Mouse (Mus musculus): ENCODE measurements at regions not wholly inside any gene's neighbourhood (a gene's known extent, or its start where the extent isn't known, plus 50 kb on each side); places are given as distances from the start of the nearest gene placed in this dataset.

DNA sequence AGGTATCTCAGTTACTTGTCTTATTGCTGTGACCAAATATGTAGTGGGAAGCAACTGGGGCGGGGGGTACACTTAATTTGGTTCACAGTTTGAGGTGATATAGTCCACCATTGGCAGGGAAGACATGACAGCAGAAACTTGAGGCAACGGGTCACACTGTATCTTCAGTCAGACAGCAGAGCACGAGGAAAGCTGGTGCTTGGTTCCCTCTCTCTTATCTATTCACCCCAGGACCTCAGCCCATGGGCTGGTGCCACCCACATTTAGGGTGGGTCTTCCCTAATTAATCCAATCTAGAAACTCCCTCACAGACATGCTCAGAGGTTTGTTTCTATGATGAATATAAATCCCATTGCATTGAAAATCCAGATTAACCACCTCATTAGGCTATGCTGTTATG lies 56.5 kb downstream of the Otud1 start:
- no peak for DNase-seq (ENCODE audit: extremely low spot score, low spot score)

DNA sequence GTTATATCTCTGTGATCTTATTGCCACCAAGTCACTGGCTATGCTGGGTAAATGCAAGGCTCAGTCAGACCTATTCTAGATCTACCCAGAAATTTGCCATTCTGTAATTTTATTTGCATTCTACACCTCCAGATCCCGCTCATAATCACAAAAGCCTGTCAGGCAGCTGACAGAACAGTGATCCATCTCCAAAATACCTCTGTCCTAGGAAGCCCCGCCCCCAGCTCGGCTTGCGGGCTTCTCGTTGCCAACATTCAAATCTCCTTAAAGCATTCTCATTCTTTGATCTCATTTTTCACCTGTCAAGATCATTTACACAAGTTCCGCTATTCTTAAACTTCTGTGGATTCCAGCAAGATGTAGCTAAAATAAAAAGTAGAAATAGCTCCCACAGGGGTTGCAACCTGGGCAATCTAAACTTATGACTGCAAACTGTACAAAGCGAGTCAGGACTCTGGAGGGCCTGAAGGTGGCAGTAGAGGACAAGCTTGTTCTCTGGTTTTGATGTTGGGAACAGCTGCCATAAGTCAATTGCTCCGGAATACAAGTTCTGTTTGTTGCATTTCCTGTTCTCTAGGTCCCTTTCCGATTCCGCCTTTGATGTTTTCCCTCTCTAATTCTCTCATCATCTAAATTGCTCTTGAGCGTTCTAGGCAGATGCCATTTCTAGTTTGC lies 58.1 kb downstream of the Otud1 start:
- peak; percentile 42 for DNase-seq (ENCODE audit: extremely low spot score, low spot score)

DNA sequence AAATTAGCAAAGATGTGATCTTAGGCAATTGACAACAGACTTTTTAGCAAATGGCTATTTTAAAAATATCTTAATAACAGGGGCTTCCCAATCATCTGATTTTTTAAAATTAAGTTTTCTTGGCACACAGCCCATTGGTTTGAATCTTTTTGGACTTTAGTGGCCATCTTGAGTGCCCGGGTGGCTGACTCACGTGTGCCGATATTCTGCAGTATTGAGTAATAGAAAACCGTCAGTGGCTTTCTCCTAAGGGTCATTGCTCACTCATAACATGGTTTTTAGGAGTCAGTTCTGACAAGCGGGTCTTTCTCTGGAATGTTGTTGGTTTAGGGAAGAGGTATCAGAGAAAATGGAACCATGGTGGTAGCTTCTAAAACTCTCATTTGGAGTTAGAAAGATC lies 58.8 kb downstream of the Otud1 start:
- no peak for DNase-seq (ENCODE audit: extremely low spot score, low spot score)

DNA sequence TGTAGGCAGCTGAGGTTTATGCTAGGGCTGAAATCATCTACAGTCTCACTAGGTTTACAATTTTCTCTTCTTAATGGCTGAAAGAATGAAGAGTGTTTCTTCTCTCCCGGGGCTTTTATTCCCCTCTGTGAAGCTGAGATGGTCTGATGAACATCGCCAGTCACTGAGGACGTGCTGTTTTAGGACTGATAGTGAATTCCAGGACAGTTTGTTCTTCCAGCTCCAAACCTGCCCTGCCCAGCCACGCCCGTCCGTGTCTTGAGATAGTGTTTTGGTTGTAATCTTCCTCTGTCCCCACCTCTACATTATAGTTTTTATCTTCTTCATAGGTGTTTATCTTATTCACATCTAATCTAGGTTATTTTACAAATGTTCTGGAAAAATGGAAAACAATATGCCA lies 68.5 kb downstream of the Otud1 start:
- DNase-seq (ENCODE audit: extremely low spot score, low spot score), result no peak

DNA sequence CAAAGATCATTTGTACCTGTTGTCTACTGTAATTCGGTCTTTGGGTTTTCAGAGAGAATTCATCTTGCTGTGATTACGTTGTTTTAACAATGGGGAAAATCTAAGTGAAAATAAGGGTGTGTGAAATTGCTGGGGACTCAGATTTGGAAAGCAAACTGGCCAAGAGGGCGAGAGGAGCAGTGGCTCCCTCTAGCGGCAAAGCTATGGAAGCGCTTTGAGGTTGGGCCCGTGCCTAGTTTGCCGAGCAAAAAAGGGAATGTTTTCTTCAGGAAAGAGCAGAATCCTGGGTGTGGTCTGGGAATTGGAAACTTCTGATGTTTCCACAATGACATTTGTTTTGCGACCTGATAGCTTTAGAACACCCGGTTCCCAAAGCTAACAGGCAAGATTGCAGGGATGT lies 69.4 kb downstream of the Otud1 start:
- peak; percentile 49 for DNase-seq (ENCODE audit: extremely low spot score, low spot score)

DNA sequence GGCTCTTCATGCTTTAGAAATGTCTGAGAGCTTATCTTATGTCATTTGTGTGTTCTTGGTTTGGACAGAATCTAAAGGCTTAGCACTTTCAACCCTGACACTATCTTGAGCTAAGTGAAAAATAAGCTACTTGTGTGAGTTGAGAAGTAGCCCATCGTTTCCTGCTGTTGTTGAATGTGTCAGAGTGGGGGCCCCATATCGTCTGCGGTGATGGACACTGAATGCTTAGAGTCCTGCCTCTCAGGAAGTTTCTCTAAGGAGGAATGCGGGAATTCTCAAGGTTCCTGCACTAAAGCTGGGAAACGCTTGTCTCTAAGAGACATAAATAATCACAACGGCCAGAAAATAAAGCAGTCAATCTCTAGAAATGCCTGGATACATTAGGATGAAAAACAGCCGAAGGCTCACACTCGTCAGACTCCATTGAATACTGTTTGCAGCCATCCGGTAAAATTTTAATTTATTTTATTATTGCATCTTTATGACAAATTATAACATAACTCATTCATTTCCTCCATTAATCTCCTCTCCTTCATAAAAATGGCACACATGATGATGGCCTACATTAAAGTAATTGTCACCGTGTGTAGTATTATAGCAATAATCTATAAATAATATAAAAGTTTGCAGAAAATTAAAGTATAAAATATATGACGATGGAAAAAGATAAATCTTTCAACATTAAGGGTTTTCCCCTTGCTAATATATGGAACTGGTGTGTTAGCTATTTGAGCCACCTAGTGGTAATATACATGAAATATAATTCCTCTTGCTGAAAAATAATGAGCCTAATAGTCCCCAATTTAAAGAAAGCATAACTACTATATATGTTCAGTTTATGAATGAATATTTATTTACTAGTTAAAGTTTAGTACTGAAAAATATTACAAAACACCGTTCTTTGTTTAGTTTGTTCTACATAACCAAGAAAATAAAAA lies 75.6 kb downstream of the Otud1 start:
- no peak for DNase-seq (ENCODE audit: extremely low spot score, low spot score)

DNA sequence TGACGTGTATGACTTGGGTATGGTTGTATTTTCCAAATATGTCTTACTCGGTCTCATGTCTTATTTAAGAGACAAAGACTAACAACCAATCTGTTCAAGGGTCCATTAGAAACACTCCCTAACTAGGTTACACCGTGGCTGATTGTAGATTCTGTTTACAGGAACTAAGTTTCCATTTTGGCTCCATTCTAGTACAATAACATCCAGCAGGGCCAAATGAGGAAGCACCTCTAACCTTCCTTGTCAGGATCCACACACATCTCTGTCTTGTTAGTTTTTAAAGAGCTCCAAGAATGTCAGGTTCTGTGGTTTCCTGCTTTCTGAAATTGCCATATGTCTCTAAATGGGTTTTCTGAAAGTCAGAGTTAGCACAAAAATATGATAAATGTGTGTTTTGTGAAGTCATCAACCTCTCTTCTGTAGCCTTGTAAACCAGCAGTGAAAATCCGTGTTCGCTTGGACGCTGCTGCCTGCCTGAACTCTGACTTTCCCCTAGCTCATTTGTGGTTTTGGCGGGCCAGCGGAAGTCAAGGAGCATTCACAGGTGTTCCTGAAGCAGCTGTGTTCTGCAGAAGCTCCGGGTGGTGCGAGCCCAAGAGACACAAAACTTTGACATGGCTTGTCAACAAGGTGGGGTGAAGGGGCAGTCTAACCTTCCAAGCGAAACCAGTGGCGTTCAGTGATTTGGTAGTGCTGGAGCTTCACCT lies 76.8 kb downstream of the Otud1 start:
- DNase-seq (ENCODE audit: extremely low spot score, low spot score), result no peak

DNA sequence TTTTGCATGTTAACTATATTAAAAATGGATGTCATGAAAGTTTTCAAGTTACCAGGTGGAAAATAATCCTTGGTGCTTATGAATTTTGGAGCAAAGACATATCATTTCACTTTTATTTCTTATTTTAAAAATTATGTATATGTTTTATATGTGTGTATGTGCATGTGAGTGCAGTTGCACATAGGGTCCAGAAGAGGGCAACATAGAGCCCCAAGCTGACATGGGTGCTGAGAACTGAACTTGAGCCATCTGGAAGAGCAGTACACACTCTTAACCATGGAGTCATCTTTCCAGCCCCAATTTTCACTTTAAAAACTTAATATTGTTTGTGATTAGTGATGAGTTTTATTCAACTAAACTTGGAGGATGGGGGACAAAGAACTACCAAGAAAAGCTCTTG lies 84.0 kb downstream of the Otud1 start:
- no peak for DNase-seq (ENCODE audit: extremely low spot score, low spot score)

DNA sequence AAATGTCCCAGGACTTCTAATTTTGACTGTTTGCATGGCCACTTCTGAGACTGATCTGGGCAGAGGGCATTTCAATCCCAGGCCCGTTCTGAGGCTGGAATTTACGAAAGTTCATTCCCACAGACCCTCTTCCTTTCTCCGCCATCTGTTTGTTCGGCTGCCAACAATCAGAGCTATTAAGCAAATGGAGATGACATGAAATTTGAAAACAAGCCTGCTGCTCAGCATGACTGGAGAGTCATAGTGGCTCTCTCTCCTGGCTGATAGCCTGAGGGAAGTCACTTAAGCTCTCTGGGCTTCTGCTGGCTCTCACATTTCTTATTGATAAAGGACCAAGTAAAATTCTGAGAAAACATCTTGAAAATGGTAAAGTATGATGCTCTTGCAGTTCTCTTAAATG lies 85.9 kb downstream of the Otud1 start:
- DNase-seq (ENCODE audit: extremely low spot score, low spot score), result no peak

DNA sequence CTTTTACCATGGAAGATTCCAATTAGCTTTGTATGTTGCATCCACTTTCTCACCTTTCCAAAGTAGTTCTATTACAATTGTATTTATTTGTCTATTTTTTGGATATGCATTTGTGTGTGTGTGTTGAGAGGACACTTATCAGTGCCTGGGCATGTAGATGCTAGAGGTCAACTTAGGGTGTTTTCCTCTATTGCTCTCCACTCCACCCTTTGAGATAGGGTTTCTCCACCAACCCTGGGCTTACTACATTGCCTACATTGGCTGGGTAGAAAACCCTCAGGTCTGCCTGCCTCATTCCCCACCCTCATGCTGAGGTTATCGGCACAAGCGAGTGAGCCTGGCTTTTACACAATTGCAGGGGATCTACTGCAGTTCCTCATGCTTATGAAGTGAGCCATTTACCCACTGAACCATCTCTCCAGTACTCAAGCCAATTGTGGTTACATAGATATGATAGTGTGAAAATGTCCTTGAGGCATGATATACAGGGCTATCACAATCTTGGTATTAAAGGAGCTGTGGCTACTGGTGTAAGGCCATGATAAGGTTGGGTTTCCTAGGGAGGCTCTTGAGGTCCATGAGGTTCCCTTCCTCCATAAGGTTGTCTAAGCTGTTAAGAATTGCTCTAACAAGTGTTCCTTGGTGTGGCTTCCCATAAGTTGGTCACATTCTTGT lies 87.6 kb downstream of the Otud1 start:
- no peak for DNase-seq (ENCODE audit: extremely low spot score, low spot score)

DNA sequence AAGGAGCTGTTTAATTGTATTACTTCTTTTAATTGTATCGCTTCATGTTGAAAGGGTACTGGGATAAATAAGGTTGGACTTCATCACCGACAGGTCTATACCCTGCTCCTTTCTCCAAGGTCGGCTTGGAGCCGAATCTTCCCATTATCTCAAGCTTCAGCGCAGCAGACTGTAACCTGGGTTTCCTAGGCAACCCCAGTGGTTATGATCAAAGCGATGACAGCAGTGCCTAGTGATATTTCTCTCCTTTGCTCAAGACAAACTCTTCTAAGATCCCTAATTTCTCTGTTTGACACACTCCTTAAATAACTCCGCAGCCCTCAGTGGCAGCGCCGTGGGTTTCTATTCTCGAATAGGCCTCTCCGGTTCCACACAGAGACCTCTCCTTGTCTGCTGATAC lies 95.2 kb downstream of the Otud1 start:
- no peak for DNase-seq (ENCODE audit: extremely low spot score, low spot score)

DNA sequence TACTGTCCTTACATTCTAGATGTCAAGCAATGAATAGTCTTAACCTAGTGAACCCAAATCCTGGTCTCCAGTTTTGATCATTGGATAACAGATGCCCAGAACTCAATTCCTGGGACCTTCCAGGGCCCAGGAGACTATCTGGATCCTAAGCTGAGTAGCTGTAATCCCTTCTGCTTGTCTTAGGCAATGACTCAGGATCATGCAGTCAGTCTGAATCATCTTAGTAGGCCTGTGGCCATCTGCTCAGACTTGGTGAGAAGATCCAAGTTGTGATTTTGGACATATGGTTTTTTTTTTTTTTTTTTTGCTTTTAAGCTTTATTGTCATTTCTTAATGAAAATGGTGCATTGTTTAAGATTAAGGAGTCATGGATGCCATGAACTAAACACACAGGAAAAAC lies 95.9 kb downstream of the Otud1 start:
- no peak for DNase-seq (ENCODE audit: extremely low spot score, low spot score)

DNA sequence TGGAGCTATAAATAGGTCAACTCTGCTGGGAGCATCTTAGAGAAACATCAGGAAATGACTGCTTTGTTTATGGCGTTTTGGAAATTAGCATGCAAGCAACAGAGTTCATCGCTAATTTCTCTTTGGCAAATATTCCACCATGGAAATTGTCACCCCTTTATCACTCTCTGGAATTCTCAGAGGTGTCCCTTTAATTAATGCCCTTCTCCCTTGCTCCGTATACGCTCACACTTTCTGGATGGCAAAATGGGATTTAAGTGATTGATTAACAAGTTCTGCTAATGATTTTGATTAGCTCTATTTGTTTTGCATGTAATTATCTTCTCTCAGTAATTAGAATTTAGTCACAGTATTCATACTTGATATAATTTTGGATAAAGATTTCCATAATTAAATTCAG lies 100.4 kb downstream of the Otud1 start:
- DNase-seq (ENCODE audit: extremely low spot score, low spot score), result no peak

DNA sequence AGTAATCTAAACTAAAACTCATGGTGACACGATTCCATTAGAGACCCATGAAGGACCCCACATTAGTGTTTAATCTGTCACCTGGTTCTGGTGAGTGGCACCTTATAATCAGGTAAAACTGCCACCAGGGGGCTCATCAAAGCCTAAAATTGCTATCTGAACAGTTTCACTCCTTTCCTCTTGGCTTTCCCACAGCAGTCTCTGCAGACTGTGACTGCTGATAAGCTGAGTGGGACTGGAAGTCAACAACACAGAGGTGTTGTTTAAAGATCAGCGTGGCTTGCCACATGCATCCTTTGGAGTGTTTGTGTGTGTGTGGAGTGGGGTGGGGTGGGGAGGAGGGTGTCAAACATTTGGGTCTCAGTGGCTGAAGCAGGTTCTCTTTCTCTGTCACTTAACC lies 101.6 kb downstream of the Otud1 start:
- DNase-seq (ENCODE audit: extremely low spot score, low spot score), result no peak

DNA sequence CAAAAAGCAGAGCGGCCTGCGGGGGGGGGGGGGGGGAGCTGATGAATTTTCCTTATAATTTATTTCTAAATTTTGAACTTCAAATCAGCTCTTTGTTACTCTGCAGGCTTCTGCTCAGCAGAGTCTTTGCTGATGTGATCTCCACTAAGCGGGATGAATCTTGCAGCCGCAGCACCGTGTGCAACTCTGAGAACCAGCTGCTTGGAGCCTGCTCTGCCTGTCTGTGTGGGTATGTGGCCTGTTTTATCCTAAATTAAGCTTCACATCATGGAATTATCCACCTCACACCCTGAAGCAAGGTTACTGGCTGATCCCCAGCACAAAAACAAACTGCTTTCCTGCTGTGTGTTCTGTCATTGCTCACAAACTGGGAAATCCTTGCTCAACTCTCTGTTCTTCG lies 102.0 kb downstream of the Otud1 start:
- DNase-seq (ENCODE audit: extremely low spot score, low spot score), result no peak

DNA sequence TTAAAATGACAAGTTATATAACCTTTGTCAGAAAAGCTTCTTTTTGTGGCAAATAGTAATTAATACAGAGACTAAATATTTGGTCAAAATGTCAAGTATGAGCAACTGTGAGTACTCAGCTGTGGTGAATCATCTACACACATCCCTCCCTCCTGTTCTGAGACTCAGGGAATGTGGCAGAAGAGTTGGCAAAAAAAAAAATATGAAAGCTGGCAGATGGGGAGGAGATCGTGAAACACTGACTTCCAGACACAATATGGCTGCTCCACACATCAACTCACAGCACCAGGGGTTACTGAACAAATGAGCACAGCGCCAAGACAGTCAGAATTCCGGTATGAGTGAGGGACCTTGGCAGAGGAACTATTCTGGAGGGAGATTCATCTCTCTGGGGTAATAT lies 105.4 kb downstream of the Otud1 start:
- DNase-seq (ENCODE audit: extremely low spot score, low spot score), result no peak

DNA sequence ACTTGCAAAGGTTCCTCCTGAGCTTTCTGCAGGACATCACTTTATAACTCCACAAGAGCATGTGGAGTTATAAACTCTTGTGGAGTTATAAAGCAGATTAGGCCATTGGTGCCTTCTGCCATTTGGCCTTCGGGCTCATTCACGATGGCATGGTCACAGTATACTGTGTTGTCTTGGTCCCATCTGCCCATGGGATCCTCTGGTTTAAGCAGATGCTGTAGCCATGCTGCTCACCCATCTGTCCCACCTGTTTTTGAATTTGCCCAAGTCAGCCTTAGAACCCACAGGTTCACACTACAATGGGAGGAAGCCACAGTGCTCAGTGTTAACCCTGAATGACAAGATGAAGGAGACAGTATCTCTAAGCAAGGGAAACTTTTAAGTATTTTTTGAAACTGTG lies 124.7 kb upstream of the Etl4 start:
- DNase-seq (ENCODE audit: extremely low spot score, low spot score), result no peak

DNA sequence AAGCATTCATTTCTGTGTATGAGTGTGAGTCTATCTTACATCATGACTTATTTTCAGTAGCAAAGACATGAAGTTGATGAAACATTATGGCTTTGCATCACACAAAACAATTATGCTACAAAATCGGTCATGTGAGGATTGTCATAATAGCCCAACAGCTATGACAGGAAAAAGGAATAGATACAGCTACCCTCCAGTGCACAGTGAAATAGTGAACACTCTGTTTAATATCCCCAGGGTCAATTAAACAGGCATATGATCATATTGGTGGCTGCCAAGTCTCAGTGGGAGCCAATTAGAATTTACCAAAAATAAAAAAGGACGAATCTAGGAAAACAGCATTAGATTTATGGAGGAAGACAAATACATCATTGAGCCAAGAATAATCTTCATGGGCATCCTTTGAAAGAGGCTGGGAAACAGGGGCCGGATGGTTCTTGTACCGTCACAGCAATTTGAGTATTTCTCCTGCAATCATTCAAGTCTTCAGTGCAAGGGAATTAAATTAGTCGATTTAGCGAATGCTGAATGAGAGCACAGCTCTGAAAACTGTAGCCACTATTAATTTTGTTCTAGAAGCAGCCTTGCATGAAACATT lies 123.8 kb upstream of the Etl4 start:
- no peak for DNase-seq (ENCODE audit: extremely low spot score, low spot score)

DNA sequence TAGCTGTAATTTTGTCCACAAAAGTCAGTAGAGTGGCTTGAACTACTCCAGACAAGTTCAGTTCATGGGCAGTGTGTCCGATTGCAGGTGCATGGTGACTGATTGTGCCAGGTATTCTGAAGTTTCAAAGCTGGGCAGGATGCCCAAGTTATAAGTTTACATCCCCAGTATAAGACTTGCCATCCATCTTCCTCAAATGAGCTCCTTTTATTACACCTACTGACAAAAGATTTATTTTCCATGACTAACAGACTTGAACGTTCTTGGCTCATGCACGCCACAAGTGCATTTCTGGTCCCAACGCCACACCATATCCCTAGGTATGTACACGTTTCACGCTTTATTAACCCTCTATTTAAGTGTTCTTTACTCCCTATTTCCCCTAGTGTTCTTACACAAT lies 117.4 kb upstream of the Etl4 start:
- no peak for DNase-seq (ENCODE audit: extremely low spot score, low spot score)

DNA sequence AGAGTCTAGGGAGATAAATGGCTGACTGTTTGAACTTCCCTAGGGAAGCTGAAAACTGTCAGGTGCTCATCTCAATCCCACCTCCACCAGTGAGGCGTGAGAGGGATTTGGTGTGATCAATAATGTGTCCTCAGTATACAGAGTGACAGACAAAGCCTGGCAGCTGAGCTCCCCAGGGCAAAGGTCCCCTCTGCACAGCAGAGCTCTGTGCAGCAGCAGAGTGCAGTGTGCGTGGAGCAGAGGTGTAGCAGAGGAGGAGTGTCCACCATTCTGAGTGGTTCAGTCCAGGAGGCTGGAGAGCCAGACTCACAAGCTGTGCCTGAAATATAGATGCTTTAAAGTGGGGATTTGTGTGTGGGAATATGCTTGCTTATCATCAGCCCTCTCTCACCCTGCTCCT lies 112.8 kb upstream of the Etl4 start:
- no peak for DNase-seq (ENCODE audit: extremely low spot score, low spot score)

All from neural tube, embryonic 10.5 days (tissue).